Mouse (Mus musculus) neutrophil, adult 5-6 weeks (primary cell): ENCODE results near the gene Lrrc29. TPM values are rescaled to one million over a fixed set of nuclear protein-coding genes. Genes with fewer than 3 reads are reported as not detected.

ENCODE experiments used
- ATAC-seq: fragments of 151-379, 151-347 bp; 2 replicates; pipeline ENCODE4 v1.8.0; 2017; ENCODE audit warnings: mild to moderate bottlenecking, moderate TSS enrichment; ENCODE audit not compliant: insufficient number of reproducible peaks, poor library complexity, low FRiP score, severe bottlenecking; ENCODE audit errors: extremely low read depth
- total RNA-seq: library from RNA; stranded (forward); fragments of 200-1000 nt; gene quantifications from 2 replicates; pipeline ENCODE4 v1.2.3, GENCODE M21; 2017

Lrrc29 gene
- total RNA-seq, 1 experiment from 2014 or later, result 3.3 TPM

GRCm38 (mm10) chr8:105315073-105315769, 10.9 kb downstream of the Lrrc29 start:
- no peak for ATAC-seq

DNA sequence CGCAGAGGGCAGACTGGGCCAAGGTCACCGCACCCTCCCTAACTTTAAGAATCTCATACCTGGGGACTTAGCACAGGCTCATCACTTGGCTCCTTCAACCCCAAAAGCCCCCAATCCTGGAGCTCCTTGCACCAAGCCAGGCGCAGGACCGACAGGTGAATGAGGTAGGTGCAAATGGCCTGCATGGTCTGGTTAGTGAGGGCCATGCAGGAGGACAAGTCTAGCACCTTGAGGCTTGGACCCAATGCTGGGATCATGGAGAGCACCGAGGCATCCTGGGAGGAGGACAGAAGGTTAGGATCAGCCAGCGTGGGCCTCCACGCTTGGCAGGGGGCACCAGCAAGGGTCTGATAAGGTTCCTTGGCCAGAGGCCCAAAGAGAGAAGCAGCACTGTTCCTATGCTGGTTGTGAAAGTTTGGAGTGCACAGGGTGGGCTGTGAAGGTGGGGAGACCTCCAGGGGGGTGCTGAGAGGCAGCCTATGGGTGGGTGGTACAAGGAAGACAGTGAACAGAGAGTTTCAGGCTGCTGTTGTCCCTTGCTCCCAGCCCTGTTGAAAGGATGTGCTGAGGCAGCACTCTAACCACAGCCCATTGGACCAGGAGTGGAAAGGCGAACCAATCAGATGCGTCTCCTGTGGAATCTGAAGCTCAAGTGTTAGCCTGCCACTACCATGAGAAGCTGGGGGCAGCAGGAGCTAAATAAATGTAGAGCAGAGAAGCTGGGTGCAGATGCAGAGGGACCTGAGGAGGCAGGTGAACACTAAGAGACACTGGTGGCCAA, 12.3 kb downstream of the Lrrc29 start:
- ATAC-seq, result no peak

DNA sequence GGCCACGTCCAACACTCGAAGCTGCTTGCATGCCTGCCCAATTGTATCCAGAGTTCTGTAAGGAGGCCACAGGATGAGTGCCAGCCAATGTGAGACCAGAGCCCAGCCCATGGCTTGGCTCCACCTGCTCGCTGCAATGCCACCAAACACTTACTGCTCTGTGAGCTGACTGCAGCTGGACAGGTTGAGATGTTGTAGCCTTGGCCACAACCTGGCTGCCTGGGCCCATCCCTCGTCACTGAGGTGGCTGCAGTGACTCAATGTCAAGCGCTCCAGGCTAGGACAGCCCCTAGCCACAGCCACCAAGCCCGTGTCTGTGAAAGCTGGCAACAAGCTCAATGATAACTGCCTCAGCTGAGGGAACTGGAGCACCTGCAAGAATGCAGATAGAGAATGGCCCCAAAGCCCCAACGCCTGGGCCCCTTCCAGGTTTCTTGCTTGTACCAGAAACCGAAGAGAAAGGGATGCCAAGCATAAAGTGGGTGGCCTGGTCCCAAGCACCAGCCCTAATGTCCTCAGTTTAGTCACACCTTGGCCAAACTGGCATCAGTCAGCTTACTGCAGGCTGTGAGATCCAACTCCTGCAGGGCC, 13.1 kb downstream of the Lrrc29 start:
- no peak for ATAC-seq

- ATAC-seq, result no peak
These were observed 14.4 kb downstream of the Lrrc29 start for GRCm38 (mm10) chr8:105311718-105312117.

GRCm38 (mm10) chr8:105310118-105310517, 16.0 kb downstream of the Lrrc29 start:
- ATAC-seq, result no peak

- ATAC-seq, result no peak
These were observed 16.8 kb downstream of the Lrrc29 start for GRCm38 (mm10) chr8:105309142-105309847.

GRCm38 (mm10) chr8:105308428-105308827, 17.6 kb downstream of the Lrrc29 start:
- no peak for ATAC-seq

- no peak for ATAC-seq
These were observed 18.4 kb downstream of the Lrrc29 start for GRCm38 (mm10) chr8:105307670-105308069.

DNA sequence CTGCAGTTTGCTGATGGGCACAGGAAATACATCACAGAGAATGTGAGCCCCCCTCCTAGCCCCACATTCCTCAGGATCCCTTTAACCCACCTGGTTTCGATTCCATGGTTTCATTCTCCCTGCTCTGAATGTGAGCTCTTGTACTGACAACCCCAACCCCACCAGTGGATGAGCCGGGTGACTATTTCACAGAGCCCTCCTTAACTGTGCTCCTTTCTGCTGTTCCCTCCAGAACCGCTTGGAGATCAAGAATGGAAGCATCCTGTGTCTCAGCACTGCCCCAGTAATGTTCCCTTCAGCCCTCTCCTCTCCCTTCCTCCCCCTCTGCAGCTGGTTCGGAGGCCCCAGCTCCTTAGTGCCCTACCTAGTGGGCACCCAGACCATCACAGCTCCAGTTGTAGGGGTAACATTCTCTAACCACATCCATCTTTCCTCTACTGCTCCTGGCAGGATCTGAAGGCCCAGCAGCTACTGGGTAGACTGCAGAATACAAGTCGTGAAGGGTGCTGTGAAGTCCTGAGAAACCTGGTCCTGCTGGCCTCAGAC, 19.9 kb downstream of the Lrrc29 start:
- no peak for ATAC-seq

DNA sequence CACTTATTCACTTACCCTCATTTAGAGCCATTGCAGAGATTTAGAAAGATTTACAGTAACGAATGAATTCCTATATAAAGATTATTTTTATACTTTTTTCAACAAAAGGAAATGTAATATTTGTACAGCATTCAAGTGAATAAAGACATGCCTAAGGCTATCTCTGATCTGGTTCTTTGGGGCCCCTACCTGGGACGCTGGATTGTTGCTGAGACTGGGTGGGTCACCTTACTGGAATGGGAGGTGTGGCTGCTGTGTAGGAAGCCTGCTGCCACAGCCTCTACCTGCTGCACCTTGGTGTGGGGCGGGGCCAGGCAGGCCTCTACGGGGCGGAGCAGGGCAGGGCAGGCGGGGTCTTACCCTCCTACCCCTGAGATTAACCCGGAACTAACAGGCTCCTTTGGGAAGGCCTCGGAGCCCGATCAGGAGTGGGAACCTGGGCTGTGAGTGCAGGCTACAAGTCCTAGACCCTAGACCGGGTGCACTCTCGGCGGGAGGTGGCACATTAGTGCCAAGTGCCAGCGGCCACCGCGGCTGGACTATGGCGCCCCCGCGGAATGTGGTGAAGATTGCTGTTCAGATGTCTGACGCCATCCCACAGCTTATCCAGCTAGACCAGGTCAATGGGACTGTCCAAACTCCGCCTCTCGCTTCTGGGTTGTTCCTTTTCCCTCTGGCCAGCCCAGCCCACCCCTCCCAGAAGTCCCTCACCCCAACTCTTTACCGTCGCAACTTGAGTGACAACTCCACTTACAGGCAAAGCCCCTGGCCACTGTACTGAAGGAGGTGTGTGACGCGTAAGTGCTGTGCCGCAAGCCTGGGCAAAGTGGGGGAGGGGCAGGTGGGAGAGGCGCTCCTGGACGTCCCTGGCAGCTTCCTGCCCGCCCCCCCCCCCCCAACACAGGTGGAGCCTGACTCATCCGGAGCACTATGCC, 20.6 kb downstream of the Lrrc29 start, which contains the start of gene Elmo3:
TSS of gene Elmo3 (plus strand) at position 391 of the 935 bp plus-strand sequence.
- no peak for ATAC-seq

DNA sequence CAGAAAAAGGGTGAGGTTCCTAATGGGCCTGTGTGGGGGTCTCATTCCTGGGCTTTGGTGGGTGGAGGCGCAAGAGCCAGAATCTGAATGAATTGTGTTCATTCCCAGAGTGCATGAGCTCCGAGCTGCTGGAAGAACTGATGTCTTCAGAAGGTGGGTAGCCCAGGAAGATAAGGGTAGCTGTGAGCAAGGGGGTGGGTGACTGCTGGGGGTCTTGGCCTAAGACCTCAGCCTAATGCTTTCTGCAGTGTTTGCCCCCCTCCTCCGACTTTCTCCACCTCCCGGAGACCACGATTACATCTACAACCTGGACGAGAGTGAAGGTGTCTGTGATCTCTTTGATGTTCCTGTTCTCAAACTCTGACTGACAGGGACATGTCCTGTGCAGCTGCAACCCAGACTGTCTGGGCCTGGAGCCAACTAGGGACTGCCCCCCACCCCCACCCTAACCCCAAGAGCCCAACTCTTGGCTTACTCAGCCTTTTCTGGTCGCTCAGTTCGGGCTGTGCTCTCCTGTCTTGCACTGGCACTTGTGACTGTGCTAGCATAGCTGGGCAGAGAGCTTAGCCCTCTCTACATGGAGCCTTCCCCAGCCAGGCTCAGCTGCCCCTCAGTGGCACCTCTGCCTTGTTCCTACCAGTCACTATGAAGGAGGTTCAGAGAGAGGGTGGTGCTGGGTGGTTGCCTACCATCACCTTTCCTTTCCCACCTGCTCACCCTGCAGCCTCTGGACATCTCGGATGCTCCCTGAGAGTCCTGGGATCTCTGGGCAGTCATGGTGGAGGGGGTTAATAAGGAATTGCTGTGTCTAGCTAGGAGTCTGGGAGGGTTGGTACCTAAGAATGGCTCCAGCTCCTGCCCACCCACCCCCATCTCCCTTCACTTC, 21.5 kb downstream of the Lrrc29 start:
- no peak for ATAC-seq

GRCm38 (mm10) chr8:105303874-105304273, 22.2 kb downstream of the Lrrc29 start:
- no peak for ATAC-seq

DNA sequence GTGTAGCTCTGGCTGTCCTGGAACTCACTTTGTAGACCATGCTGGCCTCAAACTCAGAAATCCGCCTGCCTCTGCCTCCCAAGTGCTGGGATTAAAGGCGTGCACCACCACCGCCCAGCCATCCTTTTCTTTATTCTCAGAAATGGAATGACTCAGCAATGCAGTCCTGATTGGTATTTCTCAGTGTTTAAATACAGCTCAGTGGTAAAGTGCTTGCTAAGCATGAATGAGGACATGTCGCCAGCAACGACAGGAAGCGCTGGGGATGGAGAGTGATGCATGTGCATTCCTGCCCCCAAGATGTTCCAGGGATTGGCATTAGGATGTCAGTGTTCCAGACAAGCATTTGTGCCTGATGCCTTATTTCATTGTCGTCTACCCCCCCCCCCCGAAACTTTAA, 22.7 kb downstream of the Lrrc29 start:
- ATAC-seq, result no peak

GRCm38 (mm10) chr8:105299962-105300361, 26.1 kb downstream of the Lrrc29 start:
- no peak for ATAC-seq

- no peak for ATAC-seq
These were observed 27.5 kb downstream of the Lrrc29 start for GRCm38 (mm10) chr8:105298351-105299252.

DNA sequence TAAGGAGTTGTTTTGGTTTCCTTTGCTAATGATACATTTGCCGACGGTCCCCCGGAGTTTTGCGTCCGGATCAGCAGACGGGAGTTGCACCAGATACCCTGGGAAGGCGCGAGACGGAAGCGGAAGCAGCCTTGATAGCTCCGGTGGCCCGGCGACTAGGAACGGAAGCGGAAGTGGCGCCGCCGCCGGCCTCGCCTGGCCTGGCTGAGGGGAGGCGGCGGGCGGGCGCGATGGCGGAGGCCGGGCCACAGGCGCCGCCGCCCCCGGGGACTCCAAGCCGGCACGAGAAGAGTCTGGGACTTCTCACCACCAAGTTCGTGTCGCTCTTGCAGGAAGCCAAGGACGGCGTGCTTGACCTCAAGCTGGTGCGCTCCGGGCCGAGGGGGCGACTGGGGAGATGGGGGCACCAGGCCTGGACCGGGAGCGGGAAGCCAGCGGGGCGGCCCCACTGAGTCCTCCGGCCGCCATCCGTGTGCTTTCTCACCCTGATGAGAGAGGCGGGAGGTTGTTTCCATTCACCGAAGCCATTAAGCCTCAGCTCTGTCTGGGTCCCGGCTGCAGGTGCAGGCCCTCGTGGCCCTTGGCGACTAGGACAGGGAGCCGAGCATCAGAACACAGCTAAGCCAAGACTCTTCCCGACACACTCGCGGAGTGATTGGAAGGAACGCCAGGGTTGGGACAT, 28.4 kb downstream of the Lrrc29 start, which contains the start of gene E2f4:
TSS of gene E2f4 (plus strand) at position 153 of the 682 bp plus-strand sequence.
- peak; percentile 86 for ATAC-seq
